Mouse (Mus musculus) spleen, adult 2 months (tissue): ENCODE measurements around the gene Abhd13. TPM values are rescaled to one million over a fixed set of nuclear protein-coding genes. Genes with fewer than 3 reads are reported as not detected.

Experiments
- DNase-seq, 2 experiments: peaks; one replicate each; pipeline versions ENCODE4 v3.0.0 to v3.0.0-alpha.2; 2012 to 2021; ENCODE audit warnings: low spot score in 2 of 2, low read depth in 1 of 2
- H3K27ac ChIP-seq: fragments of 200-500 bp; 2 replicates; pipeline ENCODE4 v1.5.1; 2012; ENCODE audit warnings: low read length, inconsistent platforms; ENCODE audit not compliant: insufficient read depth
- H3K27me3 ChIP-seq: fragments of 200-500 bp; 2 replicates; pipeline ENCODE4 v1.6.1; 2012; ENCODE audit warnings: mild to moderate bottlenecking, moderate library complexity, low read length, inconsistent platforms; ENCODE audit not compliant: control insufficient read depth, insufficient read depth
- H3K36me3 ChIP-seq: fragments of 200-500 bp; 2 replicates; pipeline ENCODE4 v1.6.1; 2012; ENCODE audit warnings: mild to moderate bottlenecking, low read length, inconsistent platforms; ENCODE audit not compliant: control insufficient read depth, insufficient read depth
- H3K4me1 ChIP-seq: fragments of 200-500 bp; 2 replicates; pipeline ENCODE4 v1.6.1; 2011; ENCODE audit warnings: inconsistent platforms; ENCODE audit not compliant: control insufficient read depth, insufficient read depth, insufficient read length
- H3K4me3 ChIP-seq: fragments of 200-500 bp; 2 replicates; pipeline ENCODE4 v1.5.1; 2011; ENCODE audit warnings: mild to moderate bottlenecking, inconsistent platforms; ENCODE audit not compliant: insufficient read depth, insufficient read length; ENCODE audit errors: extremely low read depth
- CTCF ChIP-seq: fragments of 200-500 bp; IDR thresholded peaks from 2 replicates; pipeline ENCODE4 v1.5.1; 2011; ENCODE audit warnings: mild to moderate bottlenecking, inconsistent platforms; ENCODE audit not compliant: insufficient read depth, insufficient read length, insufficient replicate concordance; ENCODE audit errors: extremely low read depth
- POLR2A ChIP-seq: fragments of 200-500 bp; IDR thresholded peaks from 2 replicates; pipeline ENCODE4 v1.6.1; 2011; ENCODE audit warnings: low read depth, low read length, inconsistent platforms
- WGBS: fragments of 180-500 bp; shearing (Covaris S2); methylation state at CpG from one replicate; pipeline ENCODE4 v1.1.7; 2018; 5-methylcytosine and 5-hydroxymethylcytosine counted together
- polyA plus RNA-seq: library from polyadenylated mRNA; depleted of rRNA; stranded (reverse); fragments of >200 nt; gene quantifications from 2 replicates; pipeline ENCODE4 v1.2.3, GENCODE M21; 2012

The Abhd13 gene
- polyA plus RNA-seq, 1 experiment: 3.0 TPM

GRCm38 (mm10) chr8:9958338-9958737 is 19.2 kb upstream of the Abhd13 start:
- 74% methylated on average over 4 of the region's 4 CpGs for WGBS
- no peak for TF ChIP-seq CTCF
- no peak for TF ChIP-seq POLR2A

GRCm38 (mm10) chr8:9959919-9960318 is 17.6 kb upstream of the Abhd13 start:
- no peak for DNase-seq
- no peaks in the 10 kb centered on the region; the same call in 1 of the 2 replicates for H3K4me1 ChIP-seq
- no peaks in the 10 kb centered on the region for H3K27me3 ChIP-seq
- TF ChIP-seq POLR2A (no peak), CTCF (no peak)
- no peak overlapping the region for H3K27ac ChIP-seq
- H3K36me3 ChIP-seq: no peaks in the 10 kb centered on the region
- H3K4me3 ChIP-seq: no peak overlapping the region
- WGBS: 88% methylated on average over 2 of the region's 2 CpGs

More at GRCm38 (mm10) chr8:9958338-9958737, 19.2 kb upstream of the Abhd13 start:
- H3K27ac ChIP-seq: no peak overlapping the region
- no peak for DNase-seq
- no peaks in the 10 kb centered on the region; the same call in 1 of the 2 replicates for H3K4me1 ChIP-seq
- no peaks in the 10 kb centered on the region for H3K36me3 ChIP-seq
- no peaks in the 10 kb centered on the region for H3K27me3 ChIP-seq
- H3K4me3 ChIP-seq: no peak overlapping the region

- WGBS: 85% methylated on average over 9 of the region's 9 CpGs
- Histone ChIP-seq H3K36me3 (peaks cover 15% of the 10 kb centered on the region), H3K27me3 (no peaks in the 10 kb centered on the region), H3K4me3 (no peak overlapping the region), H3K4me1 (no peaks in the 10 kb centered on the region), H3K27ac (no peak overlapping the region)
- no peak for DNase-seq
- TF ChIP-seq CTCF (no peak), POLR2A (no peak)
Observed at GRCm38 (mm10) chr8:9971866-9972265, 5.6 kb upstream of the Abhd13 start.

GRCm38 (mm10) chr8:9975276-9975675 is 2.2 kb upstream of the Abhd13 start:
- TF ChIP-seq CTCF (no peak), POLR2A (no peak)
- peaks cover 6% of the 10 kb centered on the region; the same call in 1 of the 2 replicates for H3K4me1 ChIP-seq
- H3K4me3 ChIP-seq: no peak overlapping the region

GRCm38 (mm10) chr8:9975898-9976611 is 1.5 kb upstream of the Abhd13 start:
- Histone ChIP-seq H3K27ac (peak overlapping the region; percentile 59), H3K4me3 (peak overlapping the region; percentile 82), H3K4me1 (peaks cover 6% of the 10 kb centered on the region; the same call in 1 of the 2 replicates), H3K27me3 (no peaks in the 10 kb centered on the region), H3K36me3 (peaks cover 13% of the 10 kb centered on the region)
- peak; percentile 82 for TF ChIP-seq CTCF
- TF ChIP-seq POLR2A: peak; percentile 16; the same call in 1 of the 2 replicates
- under 1% methylated on average over 47 of the region's 47 CpGs for WGBS
- DNase-seq: peak; percentile 96 to 98

More at GRCm38 (mm10) chr8:9975276-9975675, 2.2 kb upstream of the Abhd13 start:
- no peak overlapping the region for H3K27ac ChIP-seq
- DNase-seq: no peak
- peaks cover 14% of the 10 kb centered on the region for H3K36me3 ChIP-seq
- H3K27me3 ChIP-seq: no peaks in the 10 kb centered on the region
- 5% methylated on average over 5 of the region's 5 CpGs for WGBS

- H3K27me3 ChIP-seq: no peaks in the 10 kb centered on the region
- peak overlapping the region; percentile 83; the same call in 1 of the 2 replicates for H3K4me3 ChIP-seq
- WGBS: 42% methylated on average over 15 of the region's 15 CpGs
Observed at GRCm38 (mm10) chr8:9977016-9977415, 491 bp upstream of the Abhd13 start.

GRCm38 (mm10) chr8:9978475-9979230 is 1.1 kb downstream of the Abhd13 start:
- H3K27ac ChIP-seq: no peak overlapping the region
- no peaks in the 10 kb centered on the region for H3K27me3 ChIP-seq
- TF ChIP-seq POLR2A (no peak), CTCF (no peak)
- WGBS: 52% methylated on average over 18 of the region's 18 CpGs
- H3K4me3 ChIP-seq: peak overlapping the region; percentile 83
- H3K36me3 ChIP-seq: no peaks in the 10 kb centered on the region
- DNase-seq: no peak
- H3K4me1 ChIP-seq: peaks cover 6% of the 10 kb centered on the region; the same call in 1 of the 2 replicates

More at GRCm38 (mm10) chr8:9977016-9977415, 491 bp upstream of the Abhd13 start:
- no peak for DNase-seq
- H3K4me1 ChIP-seq: peaks cover 6% of the 10 kb centered on the region; the same call in 1 of the 2 replicates
- peaks cover 10% of the 10 kb centered on the region for H3K36me3 ChIP-seq
- no peak overlapping the region for H3K27ac ChIP-seq
- TF ChIP-seq CTCF (no peak), POLR2A (no peak)
